Mouse (Mus musculus): Measurements from ENCODE around the gene Apeh.

GRCm38 (mm10) chr9:108056361-108057261 is 37.8 kb downstream of the Apeh start:
- TF ChIP-seq CTCF (IDR thresholded peaks at IDR 0.05; ENCODE audit: borderline replicate concordance, insufficient read depth, low read depth, low read length) (no peak), POLR2A (IDR thresholded peaks at IDR 0.05; ENCODE audit: borderline replicate concordance, insufficient read depth, low read length) (no peak)
